Mouse (Mus musculus): ENCODE data around the gene Hs6st2.

Gene Hs6st2

DNA sequence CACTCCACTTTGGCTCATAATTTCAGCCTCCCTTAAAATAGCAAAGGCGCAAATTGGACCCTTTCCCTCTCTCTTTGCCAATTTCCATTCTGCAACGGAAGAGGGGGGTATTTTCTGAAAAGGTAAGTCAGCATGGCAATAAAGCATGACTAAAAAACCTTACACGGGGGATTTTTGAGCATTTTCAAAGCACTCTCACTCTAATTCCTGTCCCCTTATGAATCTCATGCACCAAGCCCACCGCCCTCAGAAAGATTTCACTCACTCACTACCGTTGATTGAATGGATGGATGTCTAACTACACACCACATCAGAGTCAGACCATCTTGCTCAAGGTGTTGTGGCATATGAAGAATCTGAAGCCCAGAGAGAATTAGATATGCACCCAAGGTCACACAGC is at the start of gene Hs6st2:
Gene Hs6st2, minus strand, starts transcription at position 101 of the 400 bp plus-strand sequence.
- no peak for DNase-seq (ENCODE audit: low spot score)

DNA sequence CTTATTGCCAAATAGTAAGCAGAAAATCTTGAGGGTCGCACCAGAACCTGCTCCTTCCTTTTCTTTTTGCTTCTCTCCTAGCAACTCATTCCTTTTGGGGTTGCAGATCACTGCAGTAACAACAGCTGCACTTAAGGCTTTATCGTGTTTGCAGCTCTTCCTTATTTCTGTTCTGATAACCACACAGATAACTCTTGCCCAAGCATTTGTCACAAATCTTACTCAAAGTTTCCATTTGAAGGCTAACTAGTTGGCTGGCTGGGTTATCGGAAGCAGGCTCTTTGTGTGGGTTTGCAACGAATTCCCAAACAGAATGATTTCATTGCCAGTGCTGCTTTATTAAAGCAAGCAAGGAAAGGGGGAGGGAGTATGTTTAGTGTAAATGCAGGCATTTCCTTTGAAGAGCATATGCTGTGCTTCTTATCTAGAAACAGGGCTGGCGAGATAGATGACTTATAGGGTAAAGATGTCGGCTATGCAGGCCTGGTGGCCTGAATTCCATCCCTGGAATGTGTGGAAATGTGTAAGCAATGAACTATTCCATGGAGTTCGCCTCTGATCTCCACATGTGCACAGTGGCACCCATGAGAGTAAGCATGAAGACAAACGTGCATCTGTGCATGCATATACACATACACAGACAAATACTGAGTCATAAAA is 32.6 kb upstream of the Hs6st2 start:
- no peak for DNase-seq (ENCODE audit: low spot score)

DNA sequence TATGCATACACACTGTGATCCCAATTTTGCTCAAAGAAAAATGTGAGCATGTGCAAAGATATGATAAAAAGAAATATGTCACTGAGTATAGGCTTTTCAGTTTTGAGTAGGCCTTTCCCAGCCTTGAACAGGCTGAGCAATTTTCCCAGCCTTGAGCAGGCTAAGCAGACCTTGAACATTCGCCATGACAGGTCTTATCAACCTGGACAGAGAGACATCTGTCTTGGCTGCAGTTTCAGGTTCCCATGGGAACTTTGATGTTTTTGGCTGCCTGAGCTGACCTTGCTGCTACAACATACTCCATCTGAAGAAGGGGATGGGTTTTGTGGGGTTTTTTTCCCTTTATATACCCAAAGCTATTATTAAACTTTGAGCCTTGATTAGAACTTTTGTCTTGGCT is 31.3 kb upstream of the Hs6st2 start:
- DNase-seq (ENCODE audit: low spot score) = no peak

DNA sequence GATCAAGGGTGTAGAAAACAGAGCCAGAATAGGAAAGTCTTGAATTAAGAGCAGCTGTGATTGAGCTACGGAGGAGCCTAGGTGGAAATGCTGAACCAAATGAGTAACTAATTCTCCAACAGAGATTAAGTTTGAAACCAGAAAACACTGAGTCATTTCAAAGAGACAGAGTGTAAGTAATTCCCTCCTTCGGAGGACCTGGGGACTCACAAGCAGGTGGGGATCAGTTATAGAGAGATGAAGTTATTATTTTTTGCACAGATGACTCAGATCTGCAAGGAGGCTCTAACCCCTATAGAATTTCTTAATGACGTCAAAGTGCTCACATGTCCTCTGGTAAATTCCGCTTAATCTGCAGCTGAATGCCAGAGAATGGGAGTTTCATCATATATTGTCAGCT is 21.2 kb upstream of the Hs6st2 start:
- DNase-seq (ENCODE audit: low spot score) = no peak

GRCm38 (mm10) chrX:51699079-51699478 is 17.4 kb upstream of the Hs6st2 start:
- no peak for DNase-seq (ENCODE audit: low spot score)

DNA sequence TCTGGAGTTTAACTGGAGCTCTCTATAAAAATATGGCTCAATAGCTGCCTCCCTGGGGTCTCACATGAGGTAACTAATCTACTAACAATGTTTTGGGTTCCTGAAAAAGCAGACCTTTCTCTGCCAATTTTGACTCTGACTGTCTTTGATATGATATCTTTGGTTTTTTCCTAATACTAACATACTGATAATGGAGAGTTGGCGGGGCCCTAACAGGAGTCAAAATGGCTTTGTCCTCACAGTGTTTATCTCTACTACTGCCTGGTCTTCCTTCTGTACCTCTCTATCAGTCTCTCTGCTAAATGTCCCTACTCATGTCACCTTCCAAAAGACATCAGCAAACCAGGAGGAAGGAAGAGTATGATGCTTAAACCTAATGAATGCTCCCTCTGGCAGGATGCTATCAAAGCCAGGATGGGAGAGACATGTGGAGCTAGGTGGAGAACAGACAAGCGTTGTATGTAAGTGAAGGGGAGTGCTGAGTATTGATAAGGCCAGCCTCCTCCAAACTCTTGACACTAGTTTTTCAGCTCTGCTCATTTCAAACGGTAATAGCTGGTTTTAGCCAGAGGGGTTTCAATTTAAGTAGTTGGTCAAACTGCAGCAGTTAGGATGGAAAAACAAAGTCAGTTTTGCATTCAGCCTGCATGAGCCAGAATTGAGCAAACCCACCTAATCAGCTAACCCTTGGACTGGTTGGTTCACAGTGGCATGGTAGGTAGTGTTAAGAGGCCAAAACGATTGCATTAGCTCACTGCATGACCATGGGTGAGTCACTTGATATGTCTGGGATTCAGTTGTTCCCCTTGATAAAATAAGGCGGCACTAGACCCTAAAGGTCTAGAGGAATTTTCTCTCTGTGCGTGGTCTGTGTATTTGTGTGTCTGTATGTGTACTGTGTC is 4.6 kb upstream of the Hs6st2 start:
- no peak for DNase-seq (ENCODE audit: low spot score)

DNA sequence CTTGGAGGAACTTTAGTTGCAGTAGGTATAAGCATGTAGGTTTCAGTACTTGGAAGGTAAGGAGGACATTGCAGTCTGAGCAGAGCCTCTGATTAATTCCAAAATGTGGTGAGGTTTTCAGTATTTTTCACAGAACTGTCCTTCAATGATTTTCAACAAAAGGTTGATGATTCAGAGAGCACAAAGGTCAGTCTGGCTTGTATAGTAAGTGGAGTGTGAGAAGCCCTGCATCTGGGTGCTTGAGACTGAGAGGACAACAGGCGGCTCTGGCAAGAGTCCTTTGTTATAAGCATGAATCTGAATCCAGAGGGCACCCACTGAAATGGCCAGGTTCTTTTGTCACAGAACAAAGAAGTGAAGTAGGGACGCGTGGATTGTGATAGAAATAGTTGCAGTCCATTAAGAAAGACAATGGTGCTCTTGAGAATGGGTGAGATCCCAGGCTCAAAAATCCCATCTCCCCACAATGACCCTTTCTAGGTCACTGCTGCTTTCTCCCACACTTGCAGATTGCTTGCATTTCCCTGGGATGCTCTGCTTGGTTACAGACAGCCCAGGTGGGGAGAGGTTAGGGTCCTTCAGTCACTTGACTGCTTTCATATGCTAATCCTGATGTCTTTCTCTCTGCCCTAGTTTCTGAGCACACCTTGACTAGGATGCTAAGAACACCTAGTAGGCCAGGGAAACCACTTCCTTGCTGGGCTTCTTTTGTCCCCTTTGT is 2.8 kb upstream of the Hs6st2 start:
- no peak for DNase-seq (ENCODE audit: low spot score)

DNA sequence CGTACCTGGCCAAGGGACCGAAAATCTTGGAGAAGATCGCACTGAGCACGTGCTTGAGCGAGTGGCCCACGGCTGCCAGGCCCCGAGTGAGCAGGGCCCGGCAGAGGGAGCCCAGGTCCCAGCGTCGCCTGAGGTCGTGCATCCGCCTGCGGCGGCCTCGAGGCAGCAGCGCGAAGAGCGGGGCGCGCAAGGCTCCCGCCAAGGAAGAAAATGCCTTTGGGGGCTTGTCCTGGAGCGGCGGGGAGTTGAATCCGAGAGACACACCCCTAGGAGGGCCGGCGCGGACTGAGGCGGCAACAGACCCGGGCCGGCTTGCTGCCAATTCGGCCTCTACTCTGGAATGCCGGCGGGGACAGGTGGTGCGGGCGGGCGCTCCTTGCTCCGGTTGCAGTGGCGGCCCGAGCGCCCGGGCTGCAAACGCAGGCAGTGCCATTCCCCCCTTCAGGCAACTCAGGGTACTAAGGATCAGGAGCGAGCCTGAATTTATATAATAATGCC is 437 bp downstream of the Hs6st2 start:
- DNase-seq (ENCODE audit: low spot score) = no peak

GRCm38 (mm10) chrX:51680428-51681169 is 1.1 kb downstream of the Hs6st2 start:
- DNase-seq (ENCODE audit: low spot score) = no peak

GRCm38 (mm10) chrX:51679601-51680427 is 1.8 kb downstream of the Hs6st2 start:
- DNase-seq (ENCODE audit: low spot score) = no peak

DNA sequence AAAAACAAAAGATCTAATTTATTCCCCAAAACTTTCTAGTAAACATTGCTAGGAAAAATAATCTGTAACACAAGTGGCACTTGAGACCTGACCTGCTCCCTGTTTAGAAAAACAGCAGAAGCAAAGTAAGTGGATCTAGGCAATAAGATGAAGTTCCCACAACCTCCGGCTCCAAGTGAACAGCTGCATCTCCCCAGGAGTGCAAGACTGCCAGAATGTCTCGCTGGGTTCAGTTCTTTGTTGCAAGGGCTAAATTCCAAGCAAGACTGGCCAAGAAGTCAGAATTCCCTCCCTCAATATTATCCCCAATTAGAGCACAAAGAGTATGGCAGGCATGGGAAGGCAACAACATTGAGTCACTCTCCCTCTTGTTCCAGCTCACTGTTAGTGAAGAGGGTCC is 23.4 kb downstream of the Hs6st2 start:
- no peak for DNase-seq (ENCODE audit: low spot score)

DNA sequence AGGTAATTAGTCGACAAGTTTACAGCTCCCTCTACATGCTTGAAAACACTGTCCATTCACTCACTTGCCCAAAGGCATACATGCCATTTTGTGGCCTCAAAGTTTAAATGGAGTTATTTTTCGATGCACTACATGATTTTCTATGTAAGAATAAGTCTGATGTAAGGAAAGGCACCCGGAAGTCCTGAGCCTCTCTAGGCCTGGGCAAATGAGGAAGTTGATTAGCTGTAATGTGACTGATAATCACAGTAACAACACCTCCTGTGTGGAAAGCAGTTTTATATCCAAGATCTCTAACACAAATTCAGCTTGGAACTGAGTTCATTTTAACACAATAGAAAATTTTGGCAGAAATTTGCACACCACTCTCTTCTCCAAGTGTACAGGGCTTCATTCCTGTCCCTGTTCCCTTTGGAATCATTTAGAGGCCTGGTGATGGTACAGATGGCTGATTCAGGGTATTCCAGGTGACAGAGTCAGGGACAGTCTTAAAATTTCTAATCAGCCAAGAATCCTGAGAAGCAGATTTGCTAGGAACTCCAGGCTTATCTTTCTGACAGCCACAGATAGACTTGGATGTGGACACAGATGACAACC is 38.9 kb downstream of the Hs6st2 start:
- no peak for DNase-seq (ENCODE audit: low spot score)

- no peak for DNase-seq (ENCODE audit: low spot score)
Measured at GRCm38 (mm10) chrX:51635756-51636155, 45.9 kb downstream of the Hs6st2 start.

- no peak for DNase-seq (ENCODE audit: low spot score)
Measured at GRCm38 (mm10) chrX:51631376-51631775, 50.3 kb downstream of the Hs6st2 start.

DNA sequence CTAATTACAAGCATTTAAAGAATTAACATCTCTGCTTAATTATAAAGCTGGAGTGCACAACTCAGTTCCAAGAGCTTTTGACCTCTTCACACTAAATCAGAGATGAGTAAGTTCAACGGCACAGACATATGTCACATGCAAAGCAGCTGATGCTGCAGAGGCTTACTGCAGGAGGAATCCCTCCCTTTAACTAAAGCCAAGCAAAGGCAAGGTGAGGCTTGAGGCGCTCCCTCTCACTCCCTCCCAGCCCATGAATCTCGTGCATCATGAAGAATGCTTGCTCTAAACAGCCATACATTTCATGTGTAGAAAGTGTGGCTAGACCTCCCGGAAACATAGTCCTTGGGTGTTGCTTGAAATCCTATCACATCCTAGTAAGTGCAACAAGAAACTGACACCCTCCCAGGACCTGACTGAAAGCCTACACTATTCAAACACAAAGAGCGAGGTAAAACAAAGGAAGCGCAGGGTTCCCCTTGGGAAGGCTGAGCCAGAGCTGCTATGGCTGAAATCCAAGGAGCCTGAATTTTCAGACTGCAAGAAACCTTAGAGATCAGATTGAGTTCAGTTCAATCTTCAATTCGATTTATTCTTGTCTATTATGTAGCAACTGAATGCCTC is 67.2 kb downstream of the Hs6st2 start:
- no peak for DNase-seq (ENCODE audit: low spot score)

- DNase-seq (ENCODE audit: low spot score) = no peak
Measured at GRCm38 (mm10) chrX:51610743-51611142, 70.9 kb downstream of the Hs6st2 start.

GRCm38 (mm10) chrX:51606231-51606863 is 75.3 kb downstream of the Hs6st2 start:
- no peak for DNase-seq (ENCODE audit: low spot score)

DNA sequence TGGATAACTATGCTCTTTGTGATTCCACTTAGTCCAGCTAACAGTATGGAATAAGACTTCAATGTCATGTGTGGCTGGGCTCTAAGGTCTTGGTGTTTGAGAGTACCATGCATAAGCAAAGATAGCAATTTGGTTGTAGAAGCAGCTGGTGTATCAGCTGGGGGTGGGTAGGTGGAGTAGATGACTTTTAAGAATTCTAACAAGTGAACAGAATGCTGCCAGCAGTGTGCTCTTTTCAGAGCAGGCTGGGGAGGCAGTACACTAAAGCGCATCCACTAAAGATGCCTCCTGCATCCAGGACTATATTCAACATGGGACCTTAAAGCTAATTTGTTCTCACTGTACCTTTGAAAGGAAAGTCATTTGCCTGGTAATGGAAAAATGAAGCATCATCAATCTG is 88.9 kb downstream of the Hs6st2 start:
- no peak for DNase-seq (ENCODE audit: low spot score)

- no peak for DNase-seq (ENCODE audit: low spot score)
Measured at GRCm38 (mm10) chrX:51590448-51591010, 91.1 kb downstream of the Hs6st2 start.

All from MN1 (cell line).